Mouse (Mus musculus) embryonic facial prominence, embryonic 11.5 days (tissue): ENCODE results near the gene Crybb1. TPM values are rescaled to one million over a fixed set of nuclear protein-coding genes. Genes with fewer than 3 reads are reported as not detected.
A peak's percentile ranks its signal among the peaks of the same experiment; 100 is the strongest.

Experiments used
- ATAC-seq: fragments of 200-750 bp; cut with Nextera tagmentation; replicated peaks from 2 replicates; pipeline ENCODE4 v1.8.0; 2017; ENCODE audit warnings: low read depth; ENCODE audit not compliant: insufficient number of reproducible peaks, low FRiP score, low TSS enrichment
- DNase-seq: peaks from one replicate; pipeline ENCODE4 v3.0.0-alpha.2; 2015; ENCODE audit warnings: low spot score
- H3K27ac ChIP-seq: fragments of 300-500 bp; sonication (generic); replicated peaks from 2 replicates; pipeline ENCODE4 v1.5.1; 2014; ENCODE audit warnings: mild to moderate bottlenecking, low read depth, low read length, control low read depth
- H3K27me3 ChIP-seq: fragments of 300-500 bp; sonication (generic); 2 replicates; pipeline ENCODE4 v1.6.1; 2014; ENCODE audit warnings: mild to moderate bottlenecking, low read length, moderate library complexity, mixed read lengths; ENCODE audit not compliant: control insufficient read depth, insufficient read depth
- H3K36me3 ChIP-seq: fragments of 300-500 bp; sonication (generic); replicated peaks from 2 replicates; pipeline ENCODE4 v1.6.1; 2014; ENCODE audit warnings: low read depth, mild to moderate bottlenecking, low read length, moderate library complexity, mixed read lengths; ENCODE audit not compliant: control insufficient read depth, insufficient read depth
- H3K4me1 ChIP-seq: fragments of 300-500 bp; sonication (generic); 2 replicates; pipeline ENCODE4 v1.6.1; 2014; ENCODE audit warnings: low read length, mixed read lengths; ENCODE audit not compliant: control insufficient read depth, insufficient read depth
- H3K4me2 ChIP-seq: fragments of 300-500 bp; sonication (generic); 2 replicates; pipeline ENCODE4 v1.6.1; 2014; ENCODE audit warnings: low read depth, mild to moderate bottlenecking, control low read depth, low read length, moderate library complexity
- H3K4me3 ChIP-seq: fragments of 300-500 bp; sonication (generic); 2 replicates; pipeline ENCODE4 v1.5.1; 2014; ENCODE audit warnings: low read depth, low read length, control low read depth
- H3K9ac ChIP-seq: fragments of 300-500 bp; sonication (generic); replicated peaks from 2 replicates; pipeline ENCODE4 v1.6.1; 2014; ENCODE audit warnings: mild to moderate bottlenecking, control low read depth, low read length
- H3K9me3 ChIP-seq: fragments of 300-500 bp; sonication (generic); replicated peaks from 2 replicates; pipeline ENCODE4 v1.6.1; 2016; ENCODE audit warnings: mild to moderate bottlenecking, low read length, inconsistent platforms, mixed read lengths; ENCODE audit not compliant: control insufficient read depth
- WGBS: fragments of 180-500 bp; shearing (Covaris S2); extraction: QIAGEN DNeasy Blood & Tissue Kit; methylation state at CpG from one replicate; pipeline ENCODE4 v1.1.7; 2014; 5-methylcytosine and 5-hydroxymethylcytosine counted together
- polyA plus RNA-seq: library from polyadenylated mRNA; unstranded; fragments of >200 nt; fragmentation: Nextera tagmentation; extraction: Ambion mirVana; gene quantifications from 2 replicates; pipeline ENCODE4 v1.2.1, GENCODE M21; 2014

The Crybb1 gene
- polyA plus RNA-seq, 1 experiment from 2014 or later: 2.7 TPM

GRCm38 (mm10) chr5:112257896-112258295 lies 2.3 kb downstream of the Crybb1 start:
- DNase-seq: no peak
- 71% methylated on average over 3 of the region's 3 CpGs for WGBS

GRCm38 (mm10) chr5:112259862-112260650 lies 4.4 kb downstream of the Crybb1 start:
- 89% methylated on average over 16 of the region's 16 CpGs for WGBS
- Histone ChIP-seq H3K4me2 (no peak overlapping the region), H3K27ac (no peak overlapping the region), H3K27me3 (no peaks in the 10 kb centered on the region), H3K9me3 (no peaks in the 10 kb centered on the region), H3K36me3 (no peaks in the 10 kb centered on the region), H3K4me3 (no peak overlapping the region), H3K4me1 (no peaks in the 10 kb centered on the region), H3K9ac (no peak overlapping the region)
- ATAC-seq (no peak), DNase-seq (no peak)

More at GRCm38 (mm10) chr5:112257896-112258295, 2.3 kb downstream of the Crybb1 start:
- H3K27me3 ChIP-seq: no peaks in the 10 kb centered on the region
- H3K4me3 ChIP-seq: no peak overlapping the region
- H3K9ac ChIP-seq: no peak overlapping the region
- H3K27ac ChIP-seq: no peak overlapping the region
- H3K4me2 ChIP-seq: no peak overlapping the region
- ATAC-seq: no peak
- H3K36me3 ChIP-seq: no peaks in the 10 kb centered on the region
- no peaks in the 10 kb centered on the region for H3K9me3 ChIP-seq
- no peaks in the 10 kb centered on the region for H3K4me1 ChIP-seq

- ATAC-seq (no peak), DNase-seq (no peak)
- H3K4me3 ChIP-seq: no peak overlapping the region
- H3K4me2 ChIP-seq: no peak overlapping the region
- H3K27me3 ChIP-seq: no peaks in the 10 kb centered on the region
- no peaks in the 10 kb centered on the region for H3K9me3 ChIP-seq
- WGBS: 77% methylated on average over 3 of the region's 3 CpGs
- H3K27ac ChIP-seq: no peak overlapping the region
- H3K4me1 ChIP-seq: no peaks in the 10 kb centered on the region
- no peaks in the 10 kb centered on the region for H3K36me3 ChIP-seq
- H3K9ac ChIP-seq: no peak overlapping the region
These were observed 5.2 kb downstream of the Crybb1 start for GRCm38 (mm10) chr5:112260818-112261217.

GRCm38 (mm10) chr5:112264099-112264498 lies 8.5 kb downstream of the Crybb1 start:
- no peak for DNase-seq
- Histone ChIP-seq H3K4me1 (no peaks in the 10 kb centered on the region), H3K27me3 (peaks cover 2% of the 10 kb centered on the region; the same call in 1 of the 2 replicates), H3K4me2 (no peak overlapping the region), H3K4me3 (no peak overlapping the region), H3K27ac (no peak overlapping the region), H3K9ac (no peak overlapping the region), H3K9me3 (no peaks in the 10 kb centered on the region), H3K36me3 (no peaks in the 10 kb centered on the region)
- no peak for ATAC-seq
- 84% methylated on average over 7 of the region's 7 CpGs for WGBS

GRCm38 (mm10) chr5:112265110-112265509 lies 9.5 kb downstream of the Crybb1 start:
- no peak overlapping the region for H3K4me2 ChIP-seq
- no peak overlapping the region for H3K4me3 ChIP-seq
- H3K36me3 ChIP-seq: no peaks in the 10 kb centered on the region
- H3K9ac ChIP-seq: no peak overlapping the region
- no peak overlapping the region for H3K27ac ChIP-seq
- peaks cover 2% of the 10 kb centered on the region; the same call in 1 of the 2 replicates for H3K27me3 ChIP-seq
- H3K4me1 ChIP-seq: no peaks in the 10 kb centered on the region
- ATAC-seq (no peak), DNase-seq (no peak)
- 83% methylated on average over 5 of the region's 5 CpGs for WGBS
- no peaks in the 10 kb centered on the region for H3K9me3 ChIP-seq

- H3K4me2 ChIP-seq: peak overlapping the region; percentile 20; the same call in 1 of the 2 replicates
- H3K27me3 ChIP-seq: peaks cover 2% of the 10 kb centered on the region; the same call in 1 of the 2 replicates
- H3K9me3 ChIP-seq: no peaks in the 10 kb centered on the region
- H3K9ac ChIP-seq: no peak overlapping the region
- ATAC-seq (no peak), DNase-seq (peak; percentile 64)
- H3K27ac ChIP-seq: no peak overlapping the region
- no peaks in the 10 kb centered on the region for H3K4me1 ChIP-seq
- no peak overlapping the region for H3K4me3 ChIP-seq
- WGBS: 2% methylated on average over 10 of the region's 10 CpGs
- no peaks in the 10 kb centered on the region for H3K36me3 ChIP-seq
These were observed 9.9 kb downstream of the Crybb1 start for GRCm38 (mm10) chr5:112265515-112265914.

GRCm38 (mm10) chr5:112266011-112266777 lies 10.6 kb downstream of the Crybb1 start:
- ATAC-seq (no peak), DNase-seq (no peak)
- Histone ChIP-seq H3K36me3 (no peaks in the 10 kb centered on the region), H3K9me3 (no peaks in the 10 kb centered on the region), H3K27ac (no peak overlapping the region), H3K4me1 (no peaks in the 10 kb centered on the region), H3K4me3 (no peak overlapping the region), H3K4me2 (peak overlapping the region; percentile 20; the same call in 1 of the 2 replicates), H3K27me3 (peaks cover 2% of the 10 kb centered on the region; the same call in 1 of the 2 replicates), H3K9ac (no peak overlapping the region)
- 57% methylated on average over 9 of the region's 9 CpGs for WGBS
